Mouse (Mus musculus) kidney, adult 2 months (tissue): Measurements from ENCODE around the gene Fndc7.

Source experiments
- CTCF ChIP-seq: fragments of 200-500 bp; conservative IDR thresholded peaks from 2 replicates; pipeline ENCODE4 v1.5.1; 2011; ENCODE audit warnings: low read depth, mild to moderate bottlenecking, control low read depth, low read length, moderate library complexity, mixed read lengths; ENCODE audit not compliant: insufficient read depth, insufficient read length
- POLR2A ChIP-seq: fragments of 200-500 bp; IDR thresholded peaks from one replicate; pipeline ENCODE4 v1.6.1; 2011; ENCODE audit warnings: low read depth, low read length, control low read depth

DNA sequence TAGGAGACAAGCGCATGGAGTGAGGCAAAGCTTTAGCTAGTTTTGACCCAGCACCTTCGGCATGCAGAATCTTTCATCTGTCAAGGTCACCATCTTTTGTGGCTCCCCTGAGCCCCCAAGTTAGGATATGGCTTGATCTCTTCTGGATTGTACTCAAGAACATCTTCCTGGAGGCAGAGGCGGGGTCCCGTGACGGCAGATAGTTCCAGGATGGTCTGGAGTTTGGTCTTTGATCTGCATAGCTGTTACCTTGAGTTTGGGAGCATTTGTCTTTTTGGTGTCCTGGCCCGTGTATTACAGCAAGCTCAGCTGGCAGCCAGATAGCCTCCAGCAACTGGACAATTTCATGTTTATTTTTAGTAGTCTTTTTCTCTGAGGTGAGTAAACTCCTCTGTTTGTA is 45.8 kb downstream of the Fndc7 start:
- no peak for TF ChIP-seq CTCF
- TF ChIP-seq POLR2A, result no peak
